In the genomic region with DNA sequence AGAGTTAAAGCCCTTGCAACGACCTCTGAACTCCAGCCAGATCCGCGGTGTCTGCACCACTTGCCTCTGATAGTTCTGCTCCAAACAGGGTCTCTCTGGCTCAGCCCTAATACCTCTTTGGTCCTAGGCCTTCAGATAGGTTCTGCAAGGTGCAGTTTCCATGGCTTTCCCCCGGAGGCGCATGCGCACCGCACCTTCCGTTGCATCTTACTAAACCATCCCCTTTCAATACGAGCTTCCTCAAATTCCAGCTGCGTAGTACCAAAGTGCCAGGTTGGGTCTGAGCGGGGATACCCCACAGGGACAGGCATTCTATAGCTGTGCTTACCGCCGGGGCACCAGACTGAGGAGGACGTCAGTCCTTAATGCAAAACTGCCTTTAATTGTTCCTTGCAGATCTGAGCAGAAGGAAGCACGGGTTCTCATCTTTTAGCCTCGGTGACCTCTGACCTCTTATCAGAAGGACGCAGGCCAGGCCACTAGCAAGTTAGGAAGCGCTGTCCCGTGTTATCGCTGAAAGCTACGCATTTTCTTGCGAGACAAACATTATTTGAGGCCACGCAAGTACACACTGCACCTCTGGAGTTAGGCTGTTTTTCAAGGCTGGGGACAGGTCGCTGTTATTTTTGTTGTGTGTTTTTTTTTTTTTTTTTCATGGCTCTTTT, we compare ENCODE assay signal across 8 mouse cellular contexts.
A peak's percentile ranks its signal among the peaks of the same experiment; 100 is the strongest.
DNase-seq lines count a peak whose midpoint lies in the region; ATAC-seq and TF ChIP-seq lines count a peak whose summit lies in the region.
"Had no signal": no experiment of that assay in that cellular context is flagged by ENCODE, and none has a peak within 500 bp of the region (broad histone marks: within the 10 kb centered on the region; RNA-seq: fewer than 3 reads in every experiment).

No protein-coding gene starts in this region.

- peaks cover 9% of the 10 kb centered on the region for H3K4me1 ChIP-seq in testis, adult 2 months (ENCODE audit: control insufficient read depth, insufficient read depth, low read length)
- peaks cover 37% of the 10 kb centered on the region for H3K4me1 ChIP-seq in forebrain, embryonic 15.5 days
- H3K4me1 ChIP-seq in midbrain, embryonic 12.5 days = peaks cover 34% of the 10 kb centered on the region

- no peak overlapping the region for H3K9ac ChIP-seq in forebrain, embryonic 15.5 days (replicated peaks)
- H3K9ac ChIP-seq in midbrain, embryonic 12.5 days (replicated peaks) = no peak overlapping the region
- H3K9ac ChIP-seq: liver, embryonic 14.5 days had no signal

- no peak for TF ChIP-seq POLR2A in testis, adult 2 months (IDR thresholded peaks at IDR 0.05; ENCODE audit: control insufficient read depth, low read depth, low read length)

- no peaks in the 10 kb centered on the region for H3K9me3 ChIP-seq in forebrain, embryonic 15.5 days
- no peaks in the 10 kb centered on the region for H3K9me3 ChIP-seq in midbrain, embryonic 12.5 days

- H3K27ac ChIP-seq in testis, adult 2 months (ENCODE audit: control insufficient read depth, insufficient read depth, low read depth, low read length) = no peak overlapping the region
- peak overlapping the region; percentile 13 for H3K27ac ChIP-seq in forebrain, embryonic 15.5 days (replicated peaks)
- H3K27ac ChIP-seq in midbrain, embryonic 12.5 days (replicated peaks) = no peak overlapping the region
- H3K27ac ChIP-seq: liver, embryonic 14.5 days had no signal

- ATAC-seq in forebrain, embryonic 15.5 days (replicated peaks) = no peak; the same call in 1 of the 2 replicates
- no peak; the same call in 1 of the 2 replicates for ATAC-seq in midbrain, embryonic 12.5 days (ENCODE audit: low FRiP score, low read depth)

- H3K36me3 ChIP-seq in testis, adult 2 months (ENCODE audit: control insufficient read depth, insufficient read depth, low read length) = no peaks in the 10 kb centered on the region
- H3K36me3 ChIP-seq in forebrain, embryonic 15.5 days = no peaks in the 10 kb centered on the region
- no peaks in the 10 kb centered on the region for H3K36me3 ChIP-seq in midbrain, embryonic 12.5 days

- peak overlapping the region; percentile 5 for H3K4me3 ChIP-seq in testis, adult 2 months (ENCODE audit: control insufficient read depth, low read depth, low read length)
- H3K4me3 ChIP-seq in forebrain, embryonic 15.5 days = 0 out of 2 replicates have a peak overlapping the region, but pooled peaks have one; percentile 2
- no peak overlapping the region for H3K4me3 ChIP-seq in midbrain, embryonic 12.5 days

- WGBS in forebrain, embryonic 15.5 days = 17% methylated on average over 24 of the region's 24 CpGs
- WGBS in midbrain, embryonic 12.5 days = 11% methylated on average over 24 of the region's 24 CpGs

- no peak for TF ChIP-seq CTCF in testis, adult 2 months (IDR thresholded peaks at IDR 0.05; ENCODE audit: control insufficient read depth, insufficient read depth, insufficient replicate concordance, low read depth, low read length)

- DNase-seq in testis, postnatal 10 days (ENCODE audit: low spot score) = no peak
- DNase-seq in thymus, postnatal 14 days = peak; percentile 46
- DNase-seq in kidney, adult 9 months = no peak
- DNase-seq in urinary bladder, postnatal 4 days (ENCODE audit: low spot score in 2 of 2) = no peak

- H3K27me3 ChIP-seq in testis, adult 2 months (ENCODE audit: control insufficient read depth, insufficient read depth, low read length) = no peaks in the 10 kb centered on the region
- H3K27me3 ChIP-seq in forebrain, embryonic 15.5 days = no peaks in the 10 kb centered on the region
- peaks cover 23% of the 10 kb centered on the region; the same call in 1 of the 2 replicates for H3K27me3 ChIP-seq in midbrain, embryonic 12.5 days

- H3K4me2 ChIP-seq in forebrain, embryonic 15.5 days (replicated peaks) = peak overlapping the region; percentile 21; the same call in 1 of the 2 replicates
- H3K4me2 ChIP-seq in midbrain, embryonic 12.5 days (replicated peaks) = peak overlapping the region; percentile 39
